Comparison of ENCODE assay signal across 8 mouse cellular contexts in genomic region chr2:30796382-30796781, GRCm38 (mm10). TPM values are rescaled to one million over a fixed set of nuclear protein-coding genes. Genes with fewer than 3 reads are reported as not detected.
DNase-seq lines count a peak whose midpoint lies in the region; ATAC-seq and TF ChIP-seq lines count a peak whose summit lies in the region.

No protein-coding gene starts in this region.

- peak; percentile 82 for ATAC-seq in forebrain, embryonic 14.5 days
- no peak for ATAC-seq in liver, embryonic 15.5 days (ENCODE audit: insufficient read depth)
- peak; percentile 46; the same call in 1 of the 2 replicates for ATAC-seq in stomach, postnatal 0 days (ENCODE audit: low FRiP score, low TSS enrichment)

- 5% methylated on average over 11 of the region's 11 CpGs for WGBS in forebrain, embryonic 14.5 days
- 3% methylated on average over 11 of the region's 11 CpGs for WGBS in liver, embryonic 15.5 days (ENCODE audit: insufficient replicate concordance)
- WGBS in stomach, postnatal 0 days = 8% methylated on average over 11 of the region's 11 CpGs

- no peaks in the 10 kb centered on the region for H3K27me3 ChIP-seq in forebrain, embryonic 14.5 days (replicated peaks; ENCODE audit: control insufficient read depth, insufficient read depth, low read length)
- H3K27me3 ChIP-seq in liver, embryonic 15.5 days = peaks cover 72% of the 10 kb centered on the region
- H3K27me3 ChIP-seq in stomach, postnatal 0 days (ENCODE audit: control insufficient read depth, insufficient read depth, low read length) = no peaks in the 10 kb centered on the region; the same call in 1 of the 2 replicates

- no peak; the same call in 1 of the 2 replicates for TF ChIP-seq CTCF in stomach, postnatal 0 days (IDR thresholded peaks at IDR 0.05; ENCODE audit: low read depth)

- DNase-seq in CD4-positive helper T cell, adult 2 months (ENCODE audit: low read depth, low spot score) = peak; percentile 92
- peak; percentile 90 for DNase-seq in brain, embryonic 18.5 days (ENCODE audit: low read depth, low spot score)
- DNase-seq in forebrain, embryonic 14.5 days (ENCODE audit: low spot score) = peak; percentile 98
- DNase-seq in heart, postnatal 10 days = peak; percentile 74 to 75
- peak; percentile 77 to 87 for DNase-seq in kidney, postnatal 4 days
- peak; percentile 80 for DNase-seq in neural tube, embryonic 10.5 days (ENCODE audit: extremely low spot score, low spot score)
- peak; percentile 74 for DNase-seq in stomach, postnatal 0 days (ENCODE audit: low spot score)

- H3K27ac ChIP-seq in forebrain, embryonic 14.5 days (ENCODE audit: low read depth, low read length) = peak overlapping the region; percentile 63
- no peak overlapping the region for H3K27ac ChIP-seq in liver, embryonic 15.5 days (replicated peaks)
- H3K27ac ChIP-seq in stomach, postnatal 0 days (replicated peaks) = 0 out of 2 replicates have a peak overlapping the region, but pooled peaks have one; percentile 13

- H3K36me3 ChIP-seq in forebrain, embryonic 14.5 days (ENCODE audit: control insufficient read depth, insufficient read depth, low read length) = no peaks in the 10 kb centered on the region
- no peaks in the 10 kb centered on the region for H3K36me3 ChIP-seq in liver, embryonic 15.5 days (replicated peaks)
- H3K36me3 ChIP-seq in stomach, postnatal 0 days (ENCODE audit: control insufficient read depth, insufficient read depth, low read length) = no peaks in the 10 kb centered on the region

- H3K4me2 ChIP-seq in forebrain, embryonic 14.5 days (ENCODE audit: low read length) = peak overlapping the region; percentile 46
- peak overlapping the region; percentile 51 for H3K4me2 ChIP-seq in liver, embryonic 15.5 days
- peak overlapping the region; percentile 21 for H3K4me2 ChIP-seq in stomach, postnatal 0 days (replicated peaks; ENCODE audit: low read depth)

- peak overlapping the region; percentile 35; the same call in 1 of the 2 replicates for H3K9ac ChIP-seq in forebrain, embryonic 14.5 days (ENCODE audit: low read length)
- no peak overlapping the region for H3K9ac ChIP-seq in liver, embryonic 15.5 days
- H3K9ac ChIP-seq in stomach, postnatal 0 days (ENCODE audit: low read length) = no peak overlapping the region

- no peak overlapping the region for H3K4me3 ChIP-seq in forebrain, embryonic 14.5 days (ENCODE audit: low read depth, low read length)
- H3K4me3 ChIP-seq in liver, embryonic 15.5 days (replicated peaks) = peak overlapping the region; percentile 24; the same call in 1 of the 2 replicates
- H3K4me3 ChIP-seq in stomach, postnatal 0 days (ENCODE audit: low read depth, low read length) = no peak overlapping the region

- H3K9me3 ChIP-seq in forebrain, embryonic 14.5 days (replicated peaks; ENCODE audit: control insufficient read depth, low read length) = no peaks in the 10 kb centered on the region
- H3K9me3 ChIP-seq in liver, embryonic 15.5 days (replicated peaks) = no peaks in the 10 kb centered on the region
- H3K9me3 ChIP-seq in stomach, postnatal 0 days (ENCODE audit: control insufficient read depth, low read length) = no peaks in the 10 kb centered on the region

- no peak for TF ChIP-seq EP300 in stomach, postnatal 0 days (optimal IDR thresholded peaks at IDR 0.05)

- intact Hi-C loops in heart, postnatal 10 days (cut with DNase I) = no loop called here

- H3K4me1 ChIP-seq in forebrain, embryonic 14.5 days (ENCODE audit: control insufficient read depth, insufficient read depth, low read length) = peaks cover 19% of the 10 kb centered on the region
- peaks cover 33% of the 10 kb centered on the region for H3K4me1 ChIP-seq in liver, embryonic 15.5 days (replicated peaks)
- H3K4me1 ChIP-seq in stomach, postnatal 0 days (replicated peaks; ENCODE audit: control insufficient read depth, insufficient read depth) = peaks cover 5% of the 10 kb centered on the region

RNA-seq across cellular contexts. Expression of gene 1700001O22Rik, which starts 7.1 kb away (rescaled TPM):
- 2.4 and 2.7 TPM in 2 replicates for polyA plus RNA-seq in forebrain, embryonic 14.5 days (2014; fragmentation: Nextera tagmentation; extraction: Ambion mirVana)
- total RNA-seq in heart, postnatal 10 days (2021) = 1 to 10 TPM in 1 of 2 experiments, under 1 TPM in 1; 0.93 to 1.7 TPM
- polyA plus RNA-seq in liver, embryonic 15.5 days (2015; fragmentation: Nextera tagmentation; extraction: Ambion mirVana) = not detected in 2 replicates
- 2.0 and 2.5 TPM in 2 replicates for polyA plus RNA-seq in stomach, postnatal 0 days (2015; fragmentation: Nextera tagmentation; extraction: Ambion mirVana)

RNA-seq across cellular contexts. Expression of gene Ntmt1, which starts 11.2 kb away (rescaled TPM):
- 128 and 139 TPM in 2 replicates for polyA plus RNA-seq in forebrain, embryonic 14.5 days (2014; fragmentation: Nextera tagmentation; extraction: Ambion mirVana)
- 10 to 100 TPM; 41.3 to 41.9 TPM for total RNA-seq in heart, postnatal 10 days (2021)
- 26.0 and 27.5 TPM in 2 replicates for polyA plus RNA-seq in liver, embryonic 15.5 days (2015; fragmentation: Nextera tagmentation; extraction: Ambion mirVana)
- 52.4 and 53.3 TPM in 2 replicates for polyA plus RNA-seq in stomach, postnatal 0 days (2015; fragmentation: Nextera tagmentation; extraction: Ambion mirVana)

RNA-seq across cellular contexts. Expression of gene Asb6, which starts 33.8 kb away (rescaled TPM):
- 35.9 and 39.9 TPM in 2 replicates for polyA plus RNA-seq in forebrain, embryonic 14.5 days (2014; fragmentation: Nextera tagmentation; extraction: Ambion mirVana)
- 10 to 100 TPM; 12.0 to 13.5 TPM for total RNA-seq in heart, postnatal 10 days (2021)
- 30.0 and 35.0 TPM in 2 replicates for polyA plus RNA-seq in liver, embryonic 15.5 days (2015; fragmentation: Nextera tagmentation; extraction: Ambion mirVana)
- 17.2 and 19.6 TPM in 2 replicates for polyA plus RNA-seq in stomach, postnatal 0 days (2015; fragmentation: Nextera tagmentation; extraction: Ambion mirVana)

RNA-seq across cellular contexts. Expression of gene Prrx2, which starts 38.4 kb away (rescaled TPM):
- polyA plus RNA-seq in forebrain, embryonic 14.5 days (2014; fragmentation: Nextera tagmentation; extraction: Ambion mirVana) = 2.9 and 3.0 TPM in 2 replicates
- 1 to 10 TPM; 3.1 to 4.9 TPM for total RNA-seq in heart, postnatal 10 days (2021)
- polyA plus RNA-seq in liver, embryonic 15.5 days (2015; fragmentation: Nextera tagmentation; extraction: Ambion mirVana) = 0.23 TPM in 1 of 2 replicates, not detected in the other
- 1.8 and 2.0 TPM in 2 replicates for polyA plus RNA-seq in stomach, postnatal 0 days (2015; fragmentation: Nextera tagmentation; extraction: Ambion mirVana)
